ENCODE assay signal across 14 mouse cellular contexts in genomic region chr3:68350624-68351023, GRCm38 (mm10).
"Had no signal": no experiment of that assay in that cellular context is flagged by ENCODE, and none has a peak within 500 bp of the region (broad histone marks: within the 10 kb centered on the region; RNA-seq: fewer than 3 reads in every experiment).

No protein-coding gene starts in this region.

- H3K27me3 ChIP-seq: limb, embryonic 15.5 days; liver, embryonic 12.5 days had no signal

- H3K9me3 ChIP-seq: limb, embryonic 15.5 days; liver, embryonic 12.5 days; midbrain, embryonic 10.5 days had no signal

- H3K4me2 ChIP-seq: limb, embryonic 15.5 days; liver, embryonic 12.5 days; lung, embryonic 14.5 days had no signal

- ATAC-seq: intestine, postnatal 0 days; liver, embryonic 12.5 days had no signal

- H3K4me1 ChIP-seq: limb, embryonic 15.5 days; liver, embryonic 12.5 days had no signal

- H3K36me3 ChIP-seq: limb, embryonic 15.5 days; liver, embryonic 12.5 days; midbrain, embryonic 10.5 days had no signal

- H3K9ac ChIP-seq: limb, embryonic 15.5 days; liver, embryonic 12.5 days; lung, embryonic 14.5 days had no signal

- H3K4me3 ChIP-seq: limb, embryonic 15.5 days; liver, embryonic 12.5 days; midbrain, embryonic 10.5 days had no signal

- DNase-seq: kidney, adult 8-10 months; kidney, postnatal 25 days; layer of hippocampus, adult 9-11 months; layer of hippocampus, postnatal 36 days; lung, postnatal 10 days; lung, postnatal 4 days; right cerebral cortex, adult 18-20 months; right cerebral cortex, postnatal 25 days; thymus, postnatal 36 days had no signal

- H3K27ac ChIP-seq: limb, embryonic 15.5 days; liver, embryonic 12.5 days; midbrain, embryonic 10.5 days had no signal
